27 mouse cellular contexts compared by ENCODE assay signal in the genomic region with DNA sequence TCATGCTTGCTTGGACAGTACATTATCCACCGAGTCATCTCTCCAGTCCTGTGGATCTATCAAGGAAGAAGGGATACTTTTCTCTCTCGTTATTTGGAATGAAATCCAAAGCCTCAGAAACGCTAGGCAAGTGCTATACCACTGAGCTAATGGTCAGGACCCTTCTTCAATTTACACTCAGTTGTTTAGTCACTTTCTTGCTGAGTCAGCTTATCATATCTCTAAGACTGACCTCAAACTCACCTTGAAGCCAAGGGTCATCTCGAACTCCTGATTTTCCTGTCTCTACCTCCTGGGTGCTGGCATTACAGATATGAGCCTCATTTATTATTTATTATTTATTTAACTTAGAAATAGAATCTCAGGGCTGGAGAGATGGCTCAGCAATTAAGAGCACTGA. TPM values are rescaled to one million over a fixed set of nuclear protein-coding genes. Genes with fewer than 3 reads are reported as not detected.
"Had no signal": no experiment of that assay in that cellular context is flagged by ENCODE, and none has a peak within 500 bp of the region (broad histone marks: within the 10 kb centered on the region; RNA-seq: fewer than 3 reads in every experiment).

No protein-coding gene starts in this region.

- DNase-seq: cerebellum, adult 9-11 months; cerebellum, postnatal 10 days; cerebellum, postnatal 14 days; cerebellum, postnatal 25 days; cerebellum, postnatal 36 days; embryo, embryonic 11 days; forebrain, postnatal 0 days; gastrocnemius, adult 2 months; gastrocnemius, postnatal 10 days; gastrocnemius, postnatal 14 days; gastrocnemius, postnatal 25 days; gastrocnemius, postnatal 36 days; heart, adult 11 months; heart, adult 18-20 months; heart, adult 2 months had no signal

- H3K4me3 ChIP-seq: embryonic facial prominence, embryonic 10.5 days; embryonic facial prominence, embryonic 12.5 days; embryonic facial prominence, embryonic 13.5 days; embryonic facial prominence, embryonic 15.5 days; erythroblast, embryonic 14.5 days; forebrain, embryonic 10.5 days; forebrain, embryonic 12.5 days; forebrain, embryonic 13.5 days; forebrain, embryonic 15.5 days; gastrocnemius, adult 2 months; heart, adult 2 months had no signal

- H3K4me1 ChIP-seq: forebrain, embryonic 15.5 days had no signal

- H3K9ac ChIP-seq: embryonic facial prominence, embryonic 12.5 days; embryonic facial prominence, embryonic 13.5 days; embryonic facial prominence, embryonic 15.5 days; forebrain, embryonic 12.5 days; forebrain, embryonic 13.5 days; forebrain, embryonic 15.5 days; forebrain, postnatal 0 days had no signal

- H3K4me2 ChIP-seq: embryonic facial prominence, embryonic 12.5 days; embryonic facial prominence, embryonic 13.5 days; embryonic facial prominence, embryonic 15.5 days; forebrain, embryonic 12.5 days; forebrain, embryonic 13.5 days; forebrain, embryonic 15.5 days had no signal

- H3K9me3 ChIP-seq: embryonic facial prominence, embryonic 15.5 days; forebrain, embryonic 10.5 days; forebrain, embryonic 13.5 days; forebrain, embryonic 15.5 days had no signal

- H3K36me3 ChIP-seq: embryonic facial prominence, embryonic 10.5 days; embryonic facial prominence, embryonic 12.5 days; embryonic facial prominence, embryonic 13.5 days; embryonic facial prominence, embryonic 15.5 days; forebrain, embryonic 10.5 days; forebrain, embryonic 12.5 days; forebrain, embryonic 15.5 days had no signal

- H3K27ac ChIP-seq: embryonic facial prominence, embryonic 10.5 days; embryonic facial prominence, embryonic 12.5 days; embryonic facial prominence, embryonic 13.5 days; embryonic facial prominence, embryonic 15.5 days; forebrain, embryonic 10.5 days; forebrain, embryonic 12.5 days; forebrain, embryonic 13.5 days; forebrain, embryonic 15.5 days; gastrocnemius, adult 2 months; heart, adult 2 months had no signal

- H3K27me3 ChIP-seq: embryonic facial prominence, embryonic 12.5 days; embryonic facial prominence, embryonic 13.5 days; embryonic facial prominence, embryonic 15.5 days; forebrain, embryonic 12.5 days; forebrain, embryonic 15.5 days had no signal

- ATAC-seq: forebrain, embryonic 13.5 days; forebrain, embryonic 14.5 days; forebrain, embryonic 15.5 days; forebrain, embryonic 16.5 days; forebrain, postnatal 0 days had no signal

RNA-seq across cellular contexts. Expression of a gene that starts 25.5 kb away (rescaled TPM):
- total RNA-seq: granulocyte monocyte progenitor cell, adult 5-6 weeks had no signal
